Mouse (Mus musculus): ENCODE data around the gene Osbpl5.

- TF ChIP-seq HCFC1 (IDR thresholded peaks at IDR 0.05; ENCODE audit: borderline replicate concordance, insufficient read depth, low read length) (no peak), CHD2 (IDR thresholded peaks at IDR 0.05; ENCODE audit: low read depth, low read length) (no peak), ZNF384 (IDR thresholded peaks at IDR 0.05; ENCODE audit: low read depth, low read length) (no peak)
These were observed 63.9 kb downstream of the Osbpl5 start for GRCm38 (mm10) chr7:143692746-143693510.

Measured in ES-E14 (cell line).